ENCODE assay signal across 24 mouse cellular contexts in the genomic region with DNA sequence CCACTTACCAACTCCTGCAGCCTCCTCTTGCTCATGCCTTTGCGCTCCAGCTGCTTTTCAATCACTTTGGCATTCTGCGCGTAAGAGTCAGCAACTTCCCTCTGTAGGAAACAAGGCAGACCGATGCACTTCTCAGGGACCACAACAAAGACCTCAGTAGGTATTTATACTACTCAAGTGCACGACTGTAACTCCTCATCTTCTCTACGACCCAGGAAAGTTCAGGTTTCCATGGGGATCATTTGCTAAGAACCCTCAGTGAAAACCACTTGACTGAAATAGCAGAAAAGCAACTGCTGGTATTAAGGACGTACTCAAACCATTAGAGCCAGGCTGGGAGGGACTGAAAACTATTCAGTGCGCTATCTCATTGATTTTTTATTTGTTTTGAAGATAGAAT.
"Had no signal": no experiment of that assay in that cellular context is flagged by ENCODE, and none has a peak within 500 bp of the region (broad histone marks: within the 10 kb centered on the region; RNA-seq: fewer than 3 reads in every experiment).

No protein-coding gene starts in this region.

- H3K36me3 ChIP-seq: hindbrain, embryonic 15.5 days; limb, embryonic 12.5 days had no signal

- H3K27ac ChIP-seq: heart, adult 2 months; heart, embryonic 13.5 days; heart, embryonic 15.5 days; hindbrain, embryonic 13.5 days; hindbrain, embryonic 15.5 days; hindbrain, postnatal 0 days; kidney, embryonic 15.5 days; kidney, postnatal 0 days; layer of hippocampus, adult 2 months; left cerebral cortex, adult 2 months; limb, embryonic 10.5 days; limb, embryonic 12.5 days had no signal

- H3K9me3 ChIP-seq: heart, embryonic 13.5 days; heart, embryonic 15.5 days; hindbrain, embryonic 13.5 days; hindbrain, embryonic 15.5 days; kidney, embryonic 15.5 days; limb, embryonic 10.5 days; limb, embryonic 12.5 days had no signal

- H3K4me3 ChIP-seq: heart, adult 2 months; heart, embryonic 13.5 days; heart, embryonic 15.5 days; hindbrain, embryonic 13.5 days; hindbrain, embryonic 15.5 days; kidney, embryonic 15.5 days; layer of hippocampus, adult 2 months; left cerebral cortex, adult 2 months; limb, embryonic 10.5 days; limb, embryonic 12.5 days had no signal

- DNase-seq: gastrocnemius, postnatal 14 days; gastrocnemius, postnatal 36 days; heart, adult 2 months; heart, postnatal 14 days; heart, postnatal 36 days; kidney, adult 11 months; kidney, adult 2 months; kidney, adult 9 months; kidney, postnatal 14 days; kidney, postnatal 36 days; liver had no signal

- H3K4me1 ChIP-seq: heart, embryonic 13.5 days; heart, embryonic 15.5 days; hindbrain, embryonic 13.5 days; hindbrain, embryonic 15.5 days; kidney, embryonic 15.5 days; limb, embryonic 10.5 days; limb, embryonic 12.5 days had no signal

- ATAC-seq: hindbrain, postnatal 0 days; intestine, embryonic 16.5 days had no signal

- H3K4me2 ChIP-seq: heart, embryonic 11.5 days; heart, embryonic 13.5 days; heart, embryonic 15.5 days; hindbrain, embryonic 13.5 days; hindbrain, embryonic 15.5 days; kidney, embryonic 15.5 days; limb, embryonic 12.5 days had no signal

- H3K27me3 ChIP-seq: heart, embryonic 13.5 days; heart, embryonic 15.5 days; hindbrain, embryonic 13.5 days; hindbrain, embryonic 15.5 days; kidney, embryonic 15.5 days; limb, embryonic 12.5 days had no signal

- H3K9ac ChIP-seq: heart, embryonic 13.5 days; heart, embryonic 15.5 days; hindbrain, embryonic 13.5 days; hindbrain, embryonic 15.5 days; kidney, embryonic 15.5 days; limb, embryonic 12.5 days had no signal
